Mouse (Mus musculus): ENCODE data around the gene Tet1.

- TF ChIP-seq POLR2A (IDR thresholded peaks at IDR 0.05; ENCODE audit: low read depth, low read length) (no peak), CTCF (IDR thresholded peaks at IDR 0.05; ENCODE audit: extremely low read depth, insufficient read depth, insufficient read length, insufficient replicate concordance) (no peak)
Observed at GRCm38 (mm10) chr10:62896035-62896434, 12.8 kb downstream of the Tet1 start.

Measured in spleen, adult 2 months (tissue).